Mouse (Mus musculus): ENCODE measurements at regions not wholly inside any gene's neighbourhood (a gene's known extent, or its start where the extent isn't known, plus 50 kb on each side); places are given as distances from the start of the nearest gene placed in this dataset.

DNA sequence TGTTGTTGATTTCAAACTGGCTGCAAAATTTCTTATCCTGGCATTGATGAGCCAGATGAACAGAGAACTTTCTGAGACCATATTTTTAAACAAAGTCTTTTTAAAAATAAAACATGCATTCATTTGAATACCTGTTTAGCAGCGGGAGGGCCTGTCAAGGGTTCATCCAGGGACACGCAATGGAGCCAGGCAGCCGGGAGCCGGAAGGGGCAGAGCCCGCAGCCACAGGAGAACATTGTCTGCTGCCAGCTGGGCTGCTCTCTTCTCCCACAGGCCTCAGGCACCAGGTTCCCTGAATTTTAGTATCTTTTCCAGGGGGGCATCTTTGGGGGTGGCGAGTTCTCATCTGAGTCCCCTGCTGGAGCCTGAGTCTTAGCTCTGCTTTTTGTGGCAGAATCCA lies 205.8 kb upstream of the Tprg start:
- H3K4me3 ChIP-seq (ENCODE audit: control insufficient read depth, insufficient read depth, low read length): no peak overlapping the region
- WGBS: 97% methylated on average over 6 of the region's 6 CpGs
- H3K4me1 ChIP-seq (replicated peaks; ENCODE audit: control insufficient read depth, insufficient read depth, low read length): no peaks in the 10 kb centered on the region
- no peaks in the 10 kb centered on the region for H3K27me3 ChIP-seq (ENCODE audit: control insufficient read depth, insufficient read depth, low read length)
- H3K36me3 ChIP-seq (ENCODE audit: control insufficient read depth, insufficient read depth, low read length): no peaks in the 10 kb centered on the region
- no peak for TF ChIP-seq CTCF (IDR thresholded peaks at IDR 0.05; ENCODE audit: borderline replicate concordance, control insufficient read depth, extremely low read depth, insufficient read depth, low read length, poor library complexity)
- no peak for TF ChIP-seq POLR2A (IDR thresholded peaks at IDR 0.05; ENCODE audit: control insufficient read depth, extremely low read depth, insufficient read depth, low read length, poor library complexity)
- no peak for DNase-seq
- no peak overlapping the region for H3K27ac ChIP-seq (ENCODE audit: control insufficient read depth, insufficient read depth, low read length)

DNA sequence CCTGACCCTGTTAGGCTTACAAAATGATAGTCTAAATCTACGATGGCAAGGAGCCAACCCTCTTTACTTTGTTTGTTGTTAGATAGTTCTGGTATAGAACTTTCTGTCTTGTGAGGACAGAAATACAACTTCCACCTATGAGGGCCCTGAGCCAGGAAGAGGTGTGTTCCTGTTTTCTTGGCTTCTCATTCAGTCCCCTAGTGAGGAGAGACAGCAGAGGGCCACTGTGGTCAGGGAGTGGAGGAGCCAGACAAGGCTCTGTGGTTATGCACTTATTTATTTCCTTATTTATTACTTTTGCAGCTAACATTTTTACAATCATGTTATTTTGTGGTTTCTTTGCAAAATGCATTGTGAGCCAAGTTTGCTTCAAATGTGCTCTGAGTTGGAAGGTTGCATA lies 202.9 kb upstream of the Tprg start:
- Histone ChIP-seq H3K27ac (ENCODE audit: control insufficient read depth, insufficient read depth, low read length) (no peak overlapping the region), H3K27me3 (ENCODE audit: control insufficient read depth, insufficient read depth, low read length) (no peaks in the 10 kb centered on the region), H3K4me1 (replicated peaks; ENCODE audit: control insufficient read depth, insufficient read depth, low read length) (no peaks in the 10 kb centered on the region), H3K36me3 (ENCODE audit: control insufficient read depth, insufficient read depth, low read length) (no peaks in the 10 kb centered on the region), H3K4me3 (ENCODE audit: control insufficient read depth, insufficient read depth, low read length) (no peak overlapping the region)
- TF ChIP-seq POLR2A (IDR thresholded peaks at IDR 0.05; ENCODE audit: control insufficient read depth, extremely low read depth, insufficient read depth, low read length, poor library complexity) (no peak), CTCF (IDR thresholded peaks at IDR 0.05; ENCODE audit: borderline replicate concordance, control insufficient read depth, extremely low read depth, insufficient read depth, low read length, poor library complexity) (no peak)
- no peak for DNase-seq
- 35% methylated on average over 1 of the region's 1 CpGs for WGBS

DNA sequence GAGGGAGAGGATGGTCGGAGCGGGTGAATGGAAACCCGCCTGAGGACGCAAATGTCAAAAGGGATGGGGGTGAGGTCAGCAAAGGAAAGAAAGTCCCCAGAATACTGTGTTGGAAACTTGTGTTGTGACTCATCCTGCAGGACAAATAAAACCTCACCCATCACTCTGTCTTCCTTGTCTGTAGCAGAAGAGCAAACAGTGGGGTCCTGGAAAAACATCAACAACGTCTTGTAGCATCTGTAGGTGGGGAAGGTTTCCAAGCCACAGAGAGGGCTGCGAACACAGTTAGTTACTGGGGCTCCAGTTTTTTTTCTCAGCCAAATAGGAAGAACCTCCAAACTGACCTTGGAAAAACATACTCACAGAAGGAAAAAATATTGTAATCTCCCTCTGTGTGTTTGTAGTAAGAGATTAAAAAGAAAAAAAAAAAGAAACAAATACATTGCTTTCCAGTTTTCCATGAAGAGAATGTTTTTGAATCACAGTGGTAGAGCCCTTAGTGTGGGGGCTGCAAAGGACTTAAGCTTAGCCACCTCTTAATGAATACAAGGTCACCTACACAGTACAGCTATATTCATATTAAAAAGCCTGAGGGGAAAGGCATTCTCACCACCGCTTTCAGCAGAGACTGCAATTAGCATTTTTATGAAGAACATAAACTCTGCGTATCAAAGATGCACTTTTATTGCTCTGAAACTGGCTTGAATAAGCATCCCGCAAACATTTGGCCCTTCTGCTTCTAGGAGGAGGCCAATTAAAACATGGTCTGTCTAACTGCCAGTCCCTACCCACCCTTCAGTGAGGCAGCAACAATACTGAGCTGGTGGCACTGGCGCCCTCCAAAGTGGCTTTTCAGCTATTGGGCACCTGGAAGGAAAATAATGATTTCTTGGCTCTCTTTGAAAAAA lies 198.6 kb upstream of the Tprg start:
- Histone ChIP-seq H3K27ac (ENCODE audit: control insufficient read depth, insufficient read depth, low read length) (no peak overlapping the region), H3K27me3 (ENCODE audit: control insufficient read depth, insufficient read depth, low read length) (no peaks in the 10 kb centered on the region), H3K4me1 (replicated peaks; ENCODE audit: control insufficient read depth, insufficient read depth, low read length) (no peaks in the 10 kb centered on the region), H3K36me3 (ENCODE audit: control insufficient read depth, insufficient read depth, low read length) (no peaks in the 10 kb centered on the region), H3K4me3 (ENCODE audit: control insufficient read depth, insufficient read depth, low read length) (no peak overlapping the region)
- TF ChIP-seq CTCF (IDR thresholded peaks at IDR 0.05; ENCODE audit: borderline replicate concordance, control insufficient read depth, extremely low read depth, insufficient read depth, low read length, poor library complexity): no peak
- TF ChIP-seq POLR2A (IDR thresholded peaks at IDR 0.05; ENCODE audit: control insufficient read depth, extremely low read depth, insufficient read depth, low read length, poor library complexity): no peak
- DNase-seq: no peak
- WGBS: 94% methylated on average over 10 of the region's 10 CpGs

DNA sequence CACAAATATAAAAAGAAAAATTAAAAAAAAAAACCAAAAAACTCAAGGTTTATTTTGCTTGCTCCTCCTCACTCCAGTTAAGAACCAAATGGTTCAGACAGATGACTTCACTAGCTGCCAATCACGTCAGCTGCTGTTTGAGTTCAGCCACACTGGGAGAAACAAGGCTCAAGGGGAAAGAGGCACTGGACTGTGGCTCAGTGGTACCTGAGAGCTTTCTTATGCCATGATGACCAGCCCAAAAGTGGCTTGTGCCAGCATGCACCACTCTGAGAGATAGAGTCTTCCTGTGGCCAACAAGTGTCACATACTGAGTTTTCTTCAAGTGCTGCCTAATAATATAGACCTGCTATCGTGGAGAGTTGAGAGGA lies 198.0 kb upstream of the Tprg start:
- WGBS: 94% methylated on average over 2 of the region's 2 CpGs
- H3K36me3 ChIP-seq (ENCODE audit: control insufficient read depth, insufficient read depth, low read length): no peaks in the 10 kb centered on the region
- TF ChIP-seq POLR2A (IDR thresholded peaks at IDR 0.05; ENCODE audit: control insufficient read depth, extremely low read depth, insufficient read depth, low read length, poor library complexity) (no peak), CTCF (IDR thresholded peaks at IDR 0.05; ENCODE audit: borderline replicate concordance, control insufficient read depth, extremely low read depth, insufficient read depth, low read length, poor library complexity) (no peak)
- no peaks in the 10 kb centered on the region for H3K4me1 ChIP-seq (replicated peaks; ENCODE audit: control insufficient read depth, insufficient read depth, low read length)
- H3K27ac ChIP-seq (ENCODE audit: control insufficient read depth, insufficient read depth, low read length): no peak overlapping the region
- DNase-seq: no peak
- H3K27me3 ChIP-seq (ENCODE audit: control insufficient read depth, insufficient read depth, low read length): no peaks in the 10 kb centered on the region
- no peak overlapping the region for H3K4me3 ChIP-seq (ENCODE audit: control insufficient read depth, insufficient read depth, low read length)

DNA sequence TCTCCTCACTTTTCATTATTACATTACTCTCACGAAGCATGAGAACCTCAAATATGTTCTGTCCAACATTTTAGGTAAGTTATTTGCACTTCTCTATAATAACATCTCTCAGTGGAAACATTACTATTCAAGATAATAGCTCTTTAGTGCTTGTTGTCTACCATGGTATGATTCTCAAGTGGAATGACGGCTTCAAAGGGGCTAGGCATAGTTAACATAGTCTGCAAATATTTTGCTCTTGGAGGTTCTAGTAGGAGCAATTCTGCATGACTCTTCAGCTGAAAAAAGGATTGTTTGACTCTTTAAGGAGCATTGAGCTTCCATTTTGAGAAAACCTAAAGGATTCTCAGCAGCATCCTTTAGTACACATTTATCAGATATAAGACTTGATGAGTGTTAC lies 182.5 kb upstream of the Tprg start:
- WGBS: 96% methylated on average over 2 of the region's 2 CpGs
- TF ChIP-seq POLR2A (IDR thresholded peaks at IDR 0.05; ENCODE audit: control insufficient read depth, extremely low read depth, insufficient read depth, low read length, poor library complexity): no peak
- TF ChIP-seq CTCF (IDR thresholded peaks at IDR 0.05; ENCODE audit: borderline replicate concordance, control insufficient read depth, extremely low read depth, insufficient read depth, low read length, poor library complexity): no peak
- H3K36me3 ChIP-seq (ENCODE audit: control insufficient read depth, insufficient read depth, low read length): no peaks in the 10 kb centered on the region
- H3K4me1 ChIP-seq (replicated peaks; ENCODE audit: control insufficient read depth, insufficient read depth, low read length): no peaks in the 10 kb centered on the region
- no peak for DNase-seq
- no peaks in the 10 kb centered on the region for H3K27me3 ChIP-seq (ENCODE audit: control insufficient read depth, insufficient read depth, low read length)
- no peak overlapping the region for H3K4me3 ChIP-seq (ENCODE audit: control insufficient read depth, insufficient read depth, low read length)
- H3K27ac ChIP-seq (ENCODE audit: control insufficient read depth, insufficient read depth, low read length): no peak overlapping the region

DNA sequence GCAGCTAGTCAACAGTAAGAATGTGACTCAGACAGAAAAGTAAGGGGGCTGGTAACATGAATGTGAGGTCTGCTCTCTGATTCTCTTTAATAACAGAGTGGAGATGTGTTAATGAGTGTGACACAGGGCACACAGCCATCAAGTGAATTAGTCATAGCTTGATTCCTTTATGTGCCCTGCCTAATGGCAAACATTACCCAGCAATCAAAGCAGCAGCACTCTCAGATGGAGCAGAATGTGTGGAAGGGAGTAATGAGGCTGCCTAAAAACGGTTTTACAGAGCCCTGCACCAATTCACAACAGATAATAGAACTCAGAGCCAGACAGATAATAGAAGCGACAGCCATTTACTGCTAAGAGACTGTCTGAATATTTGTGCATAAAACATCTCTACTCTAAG lies 182.0 kb upstream of the Tprg start:
- no peak overlapping the region for H3K27ac ChIP-seq (ENCODE audit: control insufficient read depth, insufficient read depth, low read length)
- no peak for DNase-seq
- WGBS: 80% methylated on average over 2 of the region's 2 CpGs
- no peak overlapping the region for H3K4me3 ChIP-seq (ENCODE audit: control insufficient read depth, insufficient read depth, low read length)
- TF ChIP-seq CTCF (IDR thresholded peaks at IDR 0.05; ENCODE audit: borderline replicate concordance, control insufficient read depth, extremely low read depth, insufficient read depth, low read length, poor library complexity): no peak
- TF ChIP-seq POLR2A (IDR thresholded peaks at IDR 0.05; ENCODE audit: control insufficient read depth, extremely low read depth, insufficient read depth, low read length, poor library complexity): no peak
- no peaks in the 10 kb centered on the region for H3K36me3 ChIP-seq (ENCODE audit: control insufficient read depth, insufficient read depth, low read length)
- H3K27me3 ChIP-seq (ENCODE audit: control insufficient read depth, insufficient read depth, low read length): no peaks in the 10 kb centered on the region
- no peaks in the 10 kb centered on the region for H3K4me1 ChIP-seq (replicated peaks; ENCODE audit: control insufficient read depth, insufficient read depth, low read length)

All from thymus, adult 2 months (tissue).